Mouse (Mus musculus) T-helper 1 cell (primary cell): ENCODE data around the gene Tgfb3.

Experiments used
- in situ Hi-C: fragments of 300-600 bp; cut with MboI, MseI; formaldehyde crosslinking; loops from one replicate; pipeline ENCODE4 v1.15.1; 2025; ENCODE audit warnings: high pct_unique_total_duplicates

Gene Tgfb3

GRCm38 (mm10) chr12:86035586-86035985 lies 43.3 kb downstream of the Tgfb3 start:
- in situ Hi-C loops, result no loop called here

DNA sequence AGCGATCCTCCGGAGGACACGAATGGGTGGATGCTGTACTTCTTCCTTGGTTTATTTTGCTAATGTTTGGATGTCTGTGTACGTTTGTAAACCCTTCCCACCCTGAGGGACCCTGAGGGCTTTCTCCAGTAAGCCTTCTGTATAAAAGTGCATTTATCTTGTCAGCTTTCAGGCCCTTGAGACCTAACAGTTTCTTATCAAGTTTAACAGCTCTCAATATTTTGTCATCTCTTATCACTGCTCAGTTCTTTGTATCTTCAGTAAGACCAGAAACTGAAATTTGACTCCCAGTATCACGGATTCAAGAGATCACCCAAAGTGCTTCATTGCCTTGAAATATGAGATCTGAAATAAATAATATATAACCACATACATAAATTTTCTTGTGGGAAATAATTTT lies 47.9 kb downstream of the Tgfb3 start:
- in situ Hi-C loops, result no loop called here

- in situ Hi-C loops, result no loop called here
These were observed 51.1 kb downstream of the Tgfb3 start for GRCm38 (mm10) chr12:86027747-86028146.

- in situ Hi-C loops, result no loop called here
These were observed 51.8 kb downstream of the Tgfb3 start for GRCm38 (mm10) chr12:86027000-86027399.

- in situ Hi-C loops, result no loop called here
These were observed 53.4 kb downstream of the Tgfb3 start for GRCm38 (mm10) chr12:86025480-86025879.

- in situ Hi-C loops, result loop anchor here (25.0 kb wide), 1 partner anchor 1487 kb away; no protein-coding TSS in a partner anchor
These were observed 54.4 kb downstream of the Tgfb3 start for GRCm38 (mm10) chr12:86024426-86024825.

- in situ Hi-C loops, result loop anchor here (25.0 kb wide), 1 partner anchor 1486 kb away; no protein-coding TSS in a partner anchor
These were observed 55.6 kb downstream of the Tgfb3 start for GRCm38 (mm10) chr12:86023081-86023871.

- in situ Hi-C loops, result loop anchor here (25.0 kb wide), 1 partner anchor 1485 kb away; no protein-coding TSS in a partner anchor
These were observed 56.4 kb downstream of the Tgfb3 start for GRCm38 (mm10) chr12:86022282-86022984.

GRCm38 (mm10) chr12:86021583-86021982 lies 57.3 kb downstream of the Tgfb3 start:
- in situ Hi-C loops, result loop anchor here (25.0 kb wide), 1 partner anchor 1484 kb away; no protein-coding TSS in a partner anchor

GRCm38 (mm10) chr12:86017360-86017759 lies 61.5 kb downstream of the Tgfb3 start:
- in situ Hi-C loops, result loop anchor here (25.0 kb wide), 1 partner anchor 1480 kb away; no protein-coding TSS in a partner anchor

DNA sequence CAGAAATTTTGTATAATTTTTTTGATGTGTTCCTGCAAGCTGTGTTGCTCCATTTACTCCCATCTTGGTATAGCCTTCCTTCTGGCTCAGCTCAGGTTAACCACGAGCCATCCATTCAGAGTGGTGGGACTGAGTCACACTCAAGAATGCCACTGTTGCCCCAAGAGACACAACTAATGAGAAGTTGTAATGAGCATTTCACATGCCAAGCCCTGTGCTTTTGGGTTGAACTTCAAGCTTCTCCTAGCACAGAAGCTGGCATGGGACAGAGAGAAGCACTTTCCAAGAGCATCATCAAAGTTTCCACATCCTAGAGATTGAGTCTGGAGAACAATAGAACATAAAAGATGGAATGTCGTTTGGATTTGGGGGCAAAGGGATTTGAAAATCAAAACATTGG lies 63.7 kb downstream of the Tgfb3 start:
- in situ Hi-C loops, result loop anchor here (25.0 kb wide), 1 partner anchor 1478 kb away; no protein-coding TSS in a partner anchor

DNA sequence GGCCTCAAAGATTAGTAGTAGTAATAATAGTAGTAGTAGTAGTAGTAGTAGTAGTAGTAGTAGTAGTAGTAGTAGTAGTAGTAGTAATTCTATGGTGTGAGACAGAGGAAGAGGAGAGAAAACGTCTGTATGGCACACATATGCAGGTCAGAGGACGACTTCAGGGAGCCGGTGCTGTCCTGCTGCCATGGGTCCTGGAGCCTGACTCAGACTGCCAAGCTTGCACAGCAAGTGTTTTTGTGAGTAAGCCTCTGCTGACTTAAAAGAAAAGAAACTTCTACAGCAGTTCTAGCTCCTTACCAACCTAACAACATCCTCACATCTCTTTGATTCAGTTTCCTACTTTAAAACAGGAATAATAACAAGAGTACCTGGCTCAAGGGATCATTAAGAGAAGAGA lies 64.2 kb downstream of the Tgfb3 start:
- in situ Hi-C loops, result loop anchor here (25.0 kb wide), 1 partner anchor 1477 kb away; no protein-coding TSS in a partner anchor

DNA sequence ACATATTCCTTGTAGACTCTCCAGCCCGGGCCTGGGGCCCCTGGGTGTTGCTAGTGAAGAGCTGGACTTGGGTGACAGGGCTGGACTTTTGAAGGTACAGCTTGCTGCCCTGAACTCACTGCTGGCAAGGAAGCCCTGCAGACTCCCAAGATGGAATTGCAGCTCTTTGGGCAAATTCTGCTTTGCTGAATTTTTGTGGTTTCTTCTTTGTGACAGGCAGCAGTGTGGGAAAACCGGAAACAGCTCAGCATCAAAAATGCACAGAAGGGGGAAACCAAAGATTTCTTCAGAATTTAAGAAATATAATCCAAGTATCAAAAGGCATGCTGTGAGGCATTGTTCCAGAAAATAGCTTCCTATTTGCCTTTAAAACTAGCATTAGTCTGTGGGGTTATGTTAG lies 64.7 kb downstream of the Tgfb3 start:
- in situ Hi-C loops, result loop anchor here (25.0 kb wide), 1 partner anchor 1477 kb away; no protein-coding TSS in a partner anchor

GRCm38 (mm10) chr12:86012195-86012594 lies 66.6 kb downstream of the Tgfb3 start:
- in situ Hi-C loops, result loop anchor here (25.0 kb wide), 1 partner anchor 1475 kb away; no protein-coding TSS in a partner anchor

- in situ Hi-C loops, result loop anchor here (25.0 kb wide), 1 partner anchor 1473 kb away; no protein-coding TSS in a partner anchor
These were observed 68.2 kb downstream of the Tgfb3 start for GRCm38 (mm10) chr12:86010656-86011055.

GRCm38 (mm10) chr12:86007377-86007776 lies 71.5 kb downstream of the Tgfb3 start:
- in situ Hi-C loops, result loop anchor here (25.0 kb wide), 1 partner anchor 1470 kb away; no protein-coding TSS in a partner anchor
